Mouse (Mus musculus) midbrain, embryonic 14.5 days (tissue): Measurements from ENCODE around the gene Gm28308. TPM values are rescaled to one million over a fixed set of nuclear protein-coding genes. Genes with fewer than 3 reads are reported as not detected.

Source experiments
- ATAC-seq: fragments of 200-750 bp; cut with Nextera tagmentation; 2 replicates; pipeline ENCODE4 v1.8.0; 2017; ENCODE audit warnings: moderate number of reproducible peaks, moderate library complexity; ENCODE audit not compliant: low FRiP score, low TSS enrichment
- DNase-seq: peaks from one replicate; pipeline ENCODE4 v3.0.0-alpha.2; 2015
- H3K27ac ChIP-seq: fragments of 300-500 bp; sonication (generic); replicated peaks from 2 replicates; pipeline ENCODE4 v1.5.1; 2014; ENCODE audit warnings: mild to moderate bottlenecking, low read depth, low read length, moderate library complexity
- H3K27me3 ChIP-seq: fragments of 300-500 bp; sonication (generic); 2 replicates; pipeline ENCODE4 v1.6.1; 2014; ENCODE audit warnings: low read length, control low read depth, mixed read lengths; ENCODE audit not compliant: control insufficient read depth, insufficient read depth
- H3K36me3 ChIP-seq: fragments of 300-500 bp; sonication (generic); 2 replicates; pipeline ENCODE4 v1.6.1; 2014; ENCODE audit warnings: low read length, control low read depth; ENCODE audit not compliant: control insufficient read depth, insufficient read depth
- H3K4me1 ChIP-seq: fragments of 300-500 bp; sonication (generic); 2 replicates; pipeline ENCODE4 v1.6.1; 2014; ENCODE audit warnings: mild to moderate bottlenecking, antibody characterized with exemption, low read length, control low read depth; ENCODE audit not compliant: control insufficient read depth, insufficient read depth
- H3K4me2 ChIP-seq: fragments of 300-500 bp; sonication (generic); 2 replicates; pipeline ENCODE4 v1.6.1; 2014; ENCODE audit warnings: mild to moderate bottlenecking, low read length, moderate library complexity
- H3K4me3 ChIP-seq: fragments of 300-500 bp; sonication (generic); replicated peaks from 2 replicates; pipeline ENCODE4 v1.5.1; 2014; ENCODE audit warnings: low read depth, low read length
- H3K9ac ChIP-seq: fragments of 300-500 bp; sonication (generic); replicated peaks from 2 replicates; pipeline ENCODE4 v1.6.1; 2014; ENCODE audit warnings: mild to moderate bottlenecking, low read length, moderate library complexity
- H3K9me3 ChIP-seq: fragments of 300-500 bp; sonication (generic); 2 replicates; pipeline ENCODE4 v1.6.1; 2016; ENCODE audit warnings: low read length, control low read depth, mixed read lengths; ENCODE audit not compliant: control insufficient read depth
- WGBS: fragments of 180-500 bp; shearing (Covaris S2); extraction: QIAGEN DNeasy Blood & Tissue Kit; methylation state at CpG from one replicate; pipeline ENCODE4 v1.1.7; 2014; 5-methylcytosine and 5-hydroxymethylcytosine counted together
- polyA plus RNA-seq: library from polyadenylated mRNA; unstranded; fragments of >200 nt; fragmentation: Nextera tagmentation; extraction: Ambion mirVana; gene quantifications from 2 replicates; pipeline ENCODE4 v1.2.1, GENCODE M21; 2014

The Gm28308 gene
- polyA plus RNA-seq, 1 experiment from 2014 or later, result not detected

GRCm38 (mm10) chr6:52173648-52174047, 39.5 kb downstream of the Gm28308 start:
- H3K4me3 ChIP-seq, result no peak overlapping the region
- DNase-seq (no peak), ATAC-seq (no peak)
- H3K4me1 ChIP-seq, result no peaks in the 10 kb centered on the region
- H3K4me2 ChIP-seq, result no peak overlapping the region
- no peaks in the 10 kb centered on the region for H3K9me3 ChIP-seq
- no peak overlapping the region for H3K27ac ChIP-seq
- WGBS, result 9% methylated on average over 4 of the region's 4 CpGs
- H3K27me3 ChIP-seq, result peaks cover 94% of the 10 kb centered on the region
- no peak overlapping the region for H3K9ac ChIP-seq
- no peaks in the 10 kb centered on the region for H3K36me3 ChIP-seq

DNA sequence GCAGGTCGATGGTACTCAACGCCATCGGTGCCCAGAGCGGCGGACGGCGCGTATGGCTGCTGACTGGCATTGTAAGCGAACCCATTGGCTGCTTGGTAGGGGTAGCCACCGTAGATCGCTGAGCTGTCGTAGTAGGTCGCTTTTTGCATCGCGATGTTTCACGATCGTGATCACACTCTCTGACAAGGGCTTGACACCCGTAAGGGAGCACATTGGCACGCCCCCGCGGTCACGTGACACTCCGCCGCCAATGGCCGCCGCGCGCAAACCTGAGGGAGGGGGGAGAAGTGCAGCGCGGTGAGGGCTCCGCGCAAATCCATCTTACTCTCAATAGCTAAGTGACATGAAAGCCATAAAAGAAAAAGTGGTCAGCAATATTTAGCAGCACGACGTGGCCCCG, 40.6 kb downstream of the Gm28308 start:
- H3K9ac ChIP-seq, result no peak overlapping the region
- H3K4me1 ChIP-seq, result no peaks in the 10 kb centered on the region
- H3K36me3 ChIP-seq, result no peaks in the 10 kb centered on the region
- no peak overlapping the region for H3K27ac ChIP-seq
- H3K4me2 ChIP-seq, result 0 out of 2 replicates have a peak overlapping the region, but pooled peaks have one; percentile 6
- H3K4me3 ChIP-seq, result no peak overlapping the region
- no peak for DNase-seq
- ATAC-seq, result no peak
- H3K27me3 ChIP-seq, result peaks cover 91% of the 10 kb centered on the region
- under 1% methylated on average over 35 of the region's 35 CpGs for WGBS
- no peaks in the 10 kb centered on the region for H3K9me3 ChIP-seq

DNA sequence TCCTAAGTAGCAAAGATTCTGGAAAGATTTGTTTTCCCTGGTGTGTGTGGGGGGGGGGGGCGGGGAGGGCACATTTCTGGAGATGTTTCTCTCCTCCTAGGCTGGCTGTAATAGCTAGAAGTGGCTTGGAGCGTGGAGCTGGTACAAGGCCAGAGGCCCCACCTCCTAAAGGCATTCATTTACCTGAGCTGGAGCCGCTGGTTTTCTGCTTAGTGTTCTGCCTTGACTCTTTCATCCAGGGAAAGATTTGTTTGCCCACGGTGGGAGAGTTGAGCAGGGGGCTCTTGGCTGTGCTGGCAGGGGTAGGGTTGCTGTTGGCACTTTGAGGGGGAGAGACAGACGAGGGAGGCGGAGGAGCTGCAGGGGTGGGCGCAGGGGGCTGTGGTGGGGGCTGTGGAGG, 41.2 kb downstream of the Gm28308 start:
- ATAC-seq (no peak), DNase-seq (no peak)
- no peak overlapping the region for H3K4me3 ChIP-seq
- H3K4me2 ChIP-seq, result no peak overlapping the region
- peaks cover 91% of the 10 kb centered on the region for H3K27me3 ChIP-seq
- H3K9me3 ChIP-seq, result no peaks in the 10 kb centered on the region
- H3K27ac ChIP-seq, result no peak overlapping the region
- 2% methylated on average over 7 of the region's 7 CpGs for WGBS
- H3K9ac ChIP-seq, result no peak overlapping the region
- no peaks in the 10 kb centered on the region for H3K36me3 ChIP-seq
- no peaks in the 10 kb centered on the region for H3K4me1 ChIP-seq

GRCm38 (mm10) chr6:52171331-52171730, 41.8 kb downstream of the Gm28308 start:
- 2% methylated on average over 4 of the region's 4 CpGs for whole genome bisulfite sequencing
- Histone ChIP-seq H3K9ac (no peak overlapping the region), H3K4me3 (no peak overlapping the region), H3K36me3 (no peaks in the 10 kb centered on the region), H3K4me2 (no peak overlapping the region), H3K4me1 (no peaks in the 10 kb centered on the region), H3K27me3 (peaks cover 91% of the 10 kb centered on the region), H3K27ac (no peak overlapping the region), H3K9me3 (no peaks in the 10 kb centered on the region)
- ATAC-seq, result no peak
- no peak for DNase-seq

- Histone ChIP-seq H3K27me3 (peaks cover 91% of the 10 kb centered on the region), H3K27ac (no peak overlapping the region), H3K9me3 (no peaks in the 10 kb centered on the region), H3K4me1 (no peaks in the 10 kb centered on the region), H3K4me3 (no peak overlapping the region), H3K4me2 (no peak overlapping the region), H3K9ac (no peak overlapping the region), H3K36me3 (no peaks in the 10 kb centered on the region)
- WGBS, result 4% methylated on average over 5 of the region's 5 CpGs
- no peak for DNase-seq
- no peak for ATAC-seq
Measured at GRCm38 (mm10) chr6:52170898-52171223, 42.3 kb downstream of the Gm28308 start.

- no peaks in the 10 kb centered on the region for H3K4me1 ChIP-seq
- no peaks in the 10 kb centered on the region for H3K36me3 ChIP-seq
- no peaks in the 10 kb centered on the region for H3K9me3 ChIP-seq
- H3K27ac ChIP-seq, result no peak overlapping the region
- WGBS, result under 1% methylated on average over 40 of the region's 40 CpGs
- H3K9ac ChIP-seq, result no peak overlapping the region
- no peak overlapping the region for H3K4me3 ChIP-seq
- H3K4me2 ChIP-seq, result no peak overlapping the region
- ATAC-seq (no peak), DNase-seq (no peak)
- peaks cover 90% of the 10 kb centered on the region for H3K27me3 ChIP-seq
Measured at GRCm38 (mm10) chr6:52170166-52170897, 42.8 kb downstream of the Gm28308 start.

DNA sequence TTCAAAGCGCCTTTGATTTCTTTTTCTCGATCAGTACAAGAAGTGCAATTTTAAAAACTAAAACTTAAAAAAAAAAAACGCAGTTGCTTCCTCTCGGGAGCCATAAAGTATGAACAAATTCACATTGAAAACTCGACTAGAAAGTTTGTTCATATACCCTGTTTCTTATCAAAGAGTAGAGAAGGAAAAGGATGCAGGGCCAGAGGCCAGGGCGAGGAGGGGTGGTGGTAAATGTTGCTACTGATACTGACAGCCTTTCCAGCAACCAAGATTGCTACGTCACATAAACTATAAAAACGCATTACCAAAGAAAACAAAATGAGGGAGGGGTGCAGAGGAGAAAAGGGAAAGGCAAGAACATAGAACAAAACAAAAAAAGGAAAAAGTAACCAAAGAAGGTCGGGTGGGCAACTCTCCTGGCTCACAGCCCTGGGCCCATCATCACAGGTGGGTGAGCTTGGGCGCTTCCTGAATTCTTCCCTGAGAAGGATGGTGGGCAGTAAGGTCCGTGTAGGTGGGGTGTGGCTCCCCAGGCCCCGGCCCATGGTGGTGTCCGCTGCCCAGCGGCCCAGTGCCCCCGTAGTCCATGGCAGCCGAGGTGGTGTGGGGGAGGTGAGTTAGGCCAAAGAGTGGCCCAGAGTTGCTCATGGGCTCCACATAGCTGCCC, 43.5 kb downstream of the Gm28308 start:
- H3K9me3 ChIP-seq, result no peaks in the 10 kb centered on the region
- H3K4me2 ChIP-seq, result no peak overlapping the region
- peaks cover 90% of the 10 kb centered on the region for H3K27me3 ChIP-seq
- H3K27ac ChIP-seq, result no peak overlapping the region
- H3K9ac ChIP-seq, result no peak overlapping the region
- ATAC-seq (no peak), DNase-seq (no peak)
- 4% methylated on average over 16 of the region's 16 CpGs for WGBS
- no peaks in the 10 kb centered on the region for H3K4me1 ChIP-seq
- no peaks in the 10 kb centered on the region for H3K36me3 ChIP-seq
- no peak overlapping the region for H3K4me3 ChIP-seq

DNA sequence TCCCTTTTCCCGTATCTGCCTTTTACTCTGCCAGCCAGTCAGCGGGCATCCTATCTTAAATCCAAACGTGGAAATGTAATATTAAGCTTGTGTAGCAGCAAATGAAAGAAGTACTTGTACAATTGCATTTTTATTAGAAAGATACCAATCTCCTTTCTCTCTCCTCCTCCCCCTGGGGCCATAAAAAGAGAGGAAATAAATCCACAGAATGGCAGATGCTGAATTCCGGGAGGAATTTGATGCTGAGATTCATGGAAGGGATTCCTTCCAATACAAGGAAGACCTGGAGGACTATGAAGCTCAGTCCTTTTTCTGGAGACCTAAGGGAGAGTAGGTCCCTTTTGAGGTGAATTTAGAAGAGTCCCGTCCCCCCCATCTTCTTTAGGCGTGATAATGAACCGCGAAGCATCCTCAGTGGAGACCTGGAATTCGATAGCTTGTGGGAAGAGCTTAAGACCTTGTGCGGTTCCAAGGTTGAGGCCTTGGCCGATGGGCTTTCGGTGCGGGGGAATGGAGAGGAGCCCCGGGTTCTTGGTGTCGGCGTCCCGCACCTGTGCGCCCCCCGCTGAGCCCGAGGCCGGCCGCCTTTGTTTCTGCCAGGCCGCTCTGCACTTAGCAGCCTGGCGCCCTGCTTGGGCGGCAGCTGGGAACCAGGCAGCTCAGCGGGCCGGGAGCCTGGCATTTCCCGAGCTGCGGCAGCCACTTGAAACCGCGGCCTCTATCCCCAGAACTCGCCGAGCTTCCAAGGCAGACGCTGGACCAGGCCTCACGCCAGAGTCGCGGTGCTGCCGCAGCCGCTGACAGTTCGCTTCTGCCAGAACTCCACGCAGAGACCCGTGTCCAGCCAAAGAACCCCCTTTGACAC, 44.7 kb downstream of the Gm28308 start:
- Histone ChIP-seq H3K27ac (no peak overlapping the region), H3K9me3 (no peaks in the 10 kb centered on the region), H3K4me2 (no peak overlapping the region), H3K27me3 (peaks cover 91% of the 10 kb centered on the region), H3K4me3 (no peak overlapping the region), H3K36me3 (no peaks in the 10 kb centered on the region), H3K4me1 (no peaks in the 10 kb centered on the region), H3K9ac (no peak overlapping the region)
- peak; percentile 40 for DNase-seq
- under 1% methylated on average over 42 of the region's 42 CpGs for WGBS
- ATAC-seq, result no peak
